Mouse (Mus musculus) midbrain, embryonic 16.5 days (tissue): ENCODE data around the gene Smyd2. TPM values are rescaled to one million over a fixed set of nuclear protein-coding genes. Genes with fewer than 3 reads are reported as not detected.

ENCODE experiments used
- ATAC-seq: fragments of 200-750 bp; cut with Nextera tagmentation; 2 replicates; pipeline ENCODE4 v1.8.0; 2017; ENCODE audit warnings: moderate TSS enrichment
- H3K27ac ChIP-seq: fragments of 300-500 bp; sonication (generic); 2 replicates; pipeline ENCODE4 v1.5.1; 2014; ENCODE audit warnings: mild to moderate bottlenecking, low read length, mixed read lengths
- H3K27me3 ChIP-seq: fragments of 300-500 bp; sonication (generic); 2 replicates; pipeline ENCODE4 v1.6.1; 2014; ENCODE audit warnings: low read depth, low read length, mixed read lengths; ENCODE audit not compliant: control insufficient read depth, insufficient read depth
- H3K36me3 ChIP-seq: fragments of 300-500 bp; sonication (generic); 2 replicates; pipeline ENCODE4 v1.6.1; 2014; ENCODE audit warnings: mild to moderate bottlenecking, low read length, moderate library complexity, mixed read lengths; ENCODE audit not compliant: control insufficient read depth, insufficient read depth
- H3K4me1 ChIP-seq: fragments of 300-500 bp; sonication (generic); 2 replicates; pipeline ENCODE4 v1.6.1; 2014; ENCODE audit warnings: mild to moderate bottlenecking, low read length, mixed read lengths; ENCODE audit not compliant: control insufficient read depth, insufficient read depth
- H3K4me2 ChIP-seq: fragments of 300-500 bp; sonication (generic); 2 replicates; pipeline ENCODE4 v1.6.1; 2014; ENCODE audit warnings: mild to moderate bottlenecking, low read length, mixed read lengths
- H3K4me3 ChIP-seq: fragments of 300-500 bp; sonication (generic); 2 replicates; pipeline ENCODE4 v1.5.1; 2014; ENCODE audit warnings: low read depth, mild to moderate bottlenecking, low read length, moderate library complexity, mixed read lengths
- H3K9ac ChIP-seq: fragments of 300-500 bp; sonication (generic); 2 replicates; pipeline ENCODE4 v1.6.1; 2014; ENCODE audit warnings: low read depth, low read length, mixed read lengths
- H3K9me3 ChIP-seq: fragments of 300-500 bp; sonication (generic); replicated peaks from 2 replicates; pipeline ENCODE4 v1.6.1; 2014; ENCODE audit warnings: mild to moderate bottlenecking, low read length, mixed read lengths; ENCODE audit not compliant: control insufficient read depth, poor library complexity, severe bottlenecking
- WGBS: fragments of 180-500 bp; shearing (Covaris S2); extraction: QIAGEN DNeasy Blood & Tissue Kit; methylation state at CpG from one replicate; pipeline ENCODE4 v1.1.7; 2014; 5-methylcytosine and 5-hydroxymethylcytosine counted together
- polyA plus RNA-seq: library from polyadenylated mRNA; unstranded; fragments of >200 nt; fragmentation: Nextera tagmentation; extraction: Ambion mirVana; gene quantifications from 2 replicates; pipeline ENCODE4 v1.2.1, GENCODE M21; 2015

Gene Smyd2
- polyA plus RNA-seq, 1 experiment from 2014 or later, result 78.7 TPM

DNA sequence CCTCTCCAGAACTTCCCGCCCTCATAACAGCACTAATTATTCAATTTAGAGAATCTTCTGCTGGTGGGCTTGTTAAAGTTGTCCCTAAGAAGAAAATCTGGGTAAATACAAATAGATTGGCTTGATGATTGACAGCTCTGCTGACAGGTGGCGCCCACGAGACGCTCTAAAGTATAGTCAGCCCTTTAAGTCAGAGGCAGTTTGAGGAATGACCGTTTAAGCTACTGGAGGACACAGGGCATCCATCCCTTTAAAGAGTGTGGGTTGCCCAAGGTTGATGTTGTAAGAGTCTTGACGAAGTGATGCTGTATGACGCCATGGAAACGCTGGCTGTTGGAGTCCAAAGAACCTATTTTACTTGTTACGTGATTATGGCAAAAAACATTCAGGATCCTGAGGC is 57.9 kb downstream of the Smyd2 start:
- Histone ChIP-seq H3K36me3 (no peaks in the 10 kb centered on the region), H3K9ac (no peak overlapping the region), H3K9me3 (no peaks in the 10 kb centered on the region), H3K4me2 (no peak overlapping the region), H3K27ac (no peak overlapping the region), H3K4me3 (no peak overlapping the region), H3K4me1 (peaks cover 12% of the 10 kb centered on the region), H3K27me3 (no peaks in the 10 kb centered on the region)
- no peak for ATAC-seq
- 67% methylated on average over 9 of the region's 9 CpGs for WGBS

DNA sequence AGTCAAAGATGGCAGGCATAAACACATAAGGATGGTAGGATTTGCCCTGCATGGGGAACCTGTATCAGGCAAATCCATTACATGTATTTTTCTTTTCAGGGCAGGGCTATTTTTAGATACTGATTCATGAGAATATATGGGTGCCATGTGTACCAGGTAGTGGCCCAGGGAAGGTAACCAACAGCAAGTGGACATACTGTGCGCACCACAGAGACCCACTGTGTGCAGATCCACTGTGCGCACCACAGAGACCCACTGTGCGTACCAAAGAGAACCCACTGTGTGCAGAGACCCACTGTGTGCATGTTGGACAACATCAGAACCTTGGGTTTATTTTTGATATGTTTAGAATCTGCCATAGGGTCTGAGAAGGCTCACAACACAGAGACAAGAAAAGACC is 58.4 kb downstream of the Smyd2 start:
- Histone ChIP-seq H3K4me3 (no peak overlapping the region), H3K36me3 (no peaks in the 10 kb centered on the region), H3K4me1 (peaks cover 12% of the 10 kb centered on the region), H3K27ac (no peak overlapping the region), H3K9ac (no peak overlapping the region), H3K27me3 (no peaks in the 10 kb centered on the region), H3K4me2 (no peak overlapping the region), H3K9me3 (no peaks in the 10 kb centered on the region)
- ATAC-seq, result no peak
- WGBS, result 90% methylated on average over 3 of the region's 3 CpGs

DNA sequence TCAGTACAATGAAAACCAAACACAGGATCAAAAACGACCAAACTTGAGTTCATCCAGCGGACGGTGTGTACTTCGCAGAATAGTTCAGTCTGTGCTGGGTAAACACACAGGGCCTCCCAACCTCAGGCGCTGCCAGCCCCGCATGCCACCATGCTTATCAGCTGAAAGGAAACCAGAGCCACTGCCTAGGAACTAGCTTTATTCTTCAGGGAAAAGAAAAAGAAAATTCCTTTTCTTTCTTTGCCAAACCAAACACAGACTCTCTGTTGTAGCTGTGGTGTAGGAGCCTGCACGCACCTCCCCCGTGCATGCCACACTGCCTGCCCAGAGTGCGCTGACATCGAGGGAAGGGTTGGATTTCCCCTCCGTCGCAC is 61.2 kb downstream of the Smyd2 start:
- ATAC-seq, result no peak
- Histone ChIP-seq H3K27me3 (no peaks in the 10 kb centered on the region), H3K27ac (no peak overlapping the region), H3K9me3 (no peaks in the 10 kb centered on the region), H3K9ac (no peak overlapping the region), H3K4me3 (no peak overlapping the region), H3K36me3 (no peaks in the 10 kb centered on the region), H3K4me1 (peaks cover 12% of the 10 kb centered on the region), H3K4me2 (no peak overlapping the region)
- WGBS, result 61% methylated on average over 12 of the region's 12 CpGs

DNA sequence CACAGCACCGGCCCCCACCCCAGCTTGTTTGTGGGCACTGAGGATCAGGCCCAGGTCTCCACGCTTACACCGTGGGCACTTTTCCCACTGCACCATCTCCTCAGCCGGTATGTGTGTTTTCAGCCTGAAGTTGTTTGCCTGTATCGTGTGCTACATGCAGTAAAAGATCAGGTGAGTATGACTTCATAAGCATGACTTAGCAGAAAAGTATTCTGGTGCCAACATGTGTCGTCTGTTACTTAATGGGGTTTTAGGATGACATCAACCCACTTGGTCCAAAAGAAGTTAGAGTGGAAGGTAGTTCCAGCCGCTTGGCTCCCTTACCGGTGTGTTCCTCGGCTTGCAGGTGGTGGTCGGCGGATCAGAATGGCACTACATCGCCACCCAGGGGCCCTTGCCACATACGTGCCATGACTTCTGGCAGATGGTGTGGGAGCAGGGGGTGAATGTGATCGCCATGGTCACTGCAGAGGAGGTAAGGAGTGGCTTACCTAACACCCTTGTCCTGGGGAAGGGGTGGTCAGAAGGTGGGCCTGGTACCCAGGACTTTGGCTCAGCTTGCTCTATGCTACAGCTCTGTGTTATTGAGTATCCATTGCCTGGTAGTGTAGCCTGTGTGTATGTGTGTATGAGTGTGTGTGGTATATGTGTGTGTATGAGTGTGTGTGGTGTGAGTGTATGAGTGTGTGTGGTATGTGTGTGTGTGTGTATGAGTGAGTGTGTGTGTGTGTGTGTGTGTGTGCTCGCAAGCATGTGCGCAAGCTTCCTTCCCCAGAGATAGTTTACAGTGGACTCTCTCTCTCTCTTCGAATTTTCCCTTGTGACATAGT is 61.8 kb downstream of the Smyd2 start:
- H3K27me3 ChIP-seq, result no peaks in the 10 kb centered on the region
- H3K27ac ChIP-seq, result no peak overlapping the region
- H3K9me3 ChIP-seq, result no peaks in the 10 kb centered on the region
- no peak overlapping the region for H3K9ac ChIP-seq
- H3K4me3 ChIP-seq, result no peak overlapping the region
- ATAC-seq, result no peak
- no peaks in the 10 kb centered on the region for H3K36me3 ChIP-seq
- peaks cover 9% of the 10 kb centered on the region; the same call in 1 of the 2 replicates for H3K4me1 ChIP-seq
- H3K4me2 ChIP-seq, result no peak overlapping the region
- whole genome bisulfite sequencing, result 85% methylated on average over 17 of the region's 17 CpGs

DNA sequence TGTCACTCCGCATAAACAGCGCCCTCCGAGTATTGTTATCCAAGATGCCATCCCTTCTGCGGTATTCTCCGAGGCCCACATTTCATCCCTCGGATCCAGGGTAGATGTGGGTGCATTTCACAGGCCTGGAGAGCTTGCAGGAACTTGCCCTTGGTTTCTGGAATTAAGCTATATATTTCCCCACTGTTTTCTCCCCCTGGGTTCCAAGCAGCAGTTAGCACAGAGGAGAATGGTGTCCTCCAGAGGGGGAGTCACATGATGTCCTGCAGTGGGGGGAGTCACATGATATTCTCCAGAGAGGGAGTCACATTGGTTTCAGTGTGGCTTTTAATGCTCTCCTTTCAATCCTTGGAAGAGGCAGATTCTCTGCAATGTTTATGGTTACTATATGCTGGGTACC is 63.8 kb downstream of the Smyd2 start:
- H3K27ac ChIP-seq, result no peak overlapping the region
- no peak overlapping the region for H3K9ac ChIP-seq
- H3K4me3 ChIP-seq, result no peak overlapping the region
- no peak for ATAC-seq
- H3K27me3 ChIP-seq, result no peaks in the 10 kb centered on the region
- H3K4me2 ChIP-seq, result no peak overlapping the region
- no peaks in the 10 kb centered on the region for H3K36me3 ChIP-seq
- H3K4me1 ChIP-seq, result no peaks in the 10 kb centered on the region
- 58% methylated on average over 6 of the region's 6 CpGs for WGBS
- no peaks in the 10 kb centered on the region for H3K9me3 ChIP-seq

DNA sequence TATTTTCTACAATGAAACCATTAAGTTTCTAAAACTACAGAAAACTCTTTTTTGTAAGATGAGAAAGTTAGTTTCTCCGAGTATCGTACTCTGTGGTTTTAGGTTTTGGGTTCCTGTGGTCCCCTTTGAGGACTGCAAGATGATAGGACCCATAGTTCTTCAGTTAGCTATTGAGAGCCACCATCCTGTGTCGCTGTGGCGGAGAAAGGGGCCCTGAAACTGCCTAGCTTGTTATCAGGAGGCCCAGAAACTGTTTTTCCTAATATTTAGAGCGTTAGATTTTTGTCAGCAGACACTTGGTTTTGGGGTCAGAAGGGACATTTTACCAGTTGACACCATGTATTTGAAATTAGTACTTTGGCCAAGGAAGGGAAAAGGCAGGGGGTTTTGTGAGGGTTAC is 66.4 kb downstream of the Smyd2 start:
- Histone ChIP-seq H3K4me1 (no peaks in the 10 kb centered on the region), H3K4me2 (no peak overlapping the region), H3K4me3 (no peak overlapping the region), H3K27ac (no peak overlapping the region), H3K9me3 (no peaks in the 10 kb centered on the region), H3K36me3 (no peaks in the 10 kb centered on the region), H3K27me3 (no peaks in the 10 kb centered on the region), H3K9ac (no peak overlapping the region)
- WGBS, result 96% methylated on average over 5 of the region's 5 CpGs
- no peak for ATAC-seq

DNA sequence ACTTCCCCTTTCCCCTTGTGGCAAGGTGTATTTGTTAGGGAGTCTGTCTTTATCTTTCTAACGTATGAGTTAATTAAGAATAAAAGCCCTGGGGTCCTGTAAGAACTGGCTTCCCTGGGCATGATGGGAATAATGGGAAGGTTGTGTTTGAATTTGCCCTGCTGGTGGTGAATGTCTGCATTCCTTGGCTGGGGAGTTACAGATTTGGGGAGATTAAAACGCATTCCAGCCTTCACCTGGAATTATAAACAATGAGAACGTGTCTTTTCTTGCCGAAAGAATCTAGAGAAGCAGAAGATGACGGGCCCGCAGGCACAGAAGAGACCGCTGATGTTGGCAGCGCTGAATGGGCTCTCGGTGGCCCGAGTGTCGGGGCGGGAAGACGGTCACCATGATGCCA is 67.5 kb downstream of the Smyd2 start:
- no peaks in the 10 kb centered on the region for H3K27me3 ChIP-seq
- 89% methylated on average over 13 of the region's 13 CpGs for WGBS
- ATAC-seq, result no peak
- H3K9ac ChIP-seq, result no peak overlapping the region
- no peak overlapping the region for H3K4me3 ChIP-seq
- H3K9me3 ChIP-seq, result no peaks in the 10 kb centered on the region
- H3K36me3 ChIP-seq, result no peaks in the 10 kb centered on the region
- no peaks in the 10 kb centered on the region for H3K4me1 ChIP-seq
- no peak overlapping the region for H3K4me2 ChIP-seq
- no peak overlapping the region for H3K27ac ChIP-seq

DNA sequence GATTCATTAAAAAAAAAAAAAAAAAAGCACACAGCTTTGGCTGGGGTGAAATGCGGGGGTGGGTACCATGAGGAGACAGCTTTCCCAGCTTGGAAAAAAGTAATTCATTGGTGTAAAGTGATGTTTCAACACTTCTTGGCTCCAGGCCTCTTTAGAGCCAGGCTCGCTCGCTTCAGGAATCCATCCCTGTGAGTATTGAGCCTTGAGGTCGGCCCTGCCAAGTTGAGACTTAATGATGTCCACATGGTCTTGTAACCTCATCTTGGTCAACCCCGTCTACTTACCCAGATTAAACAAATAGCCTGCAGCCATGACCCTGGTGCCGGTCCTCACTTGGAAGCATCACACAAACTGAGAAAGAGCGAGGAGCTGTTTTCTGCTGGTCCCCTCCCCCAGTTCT is 69.7 kb downstream of the Smyd2 start:
- Histone ChIP-seq H3K27ac (no peak overlapping the region), H3K36me3 (no peaks in the 10 kb centered on the region), H3K4me1 (no peaks in the 10 kb centered on the region), H3K4me2 (no peak overlapping the region), H3K9me3 (no peaks in the 10 kb centered on the region), H3K4me3 (no peak overlapping the region), H3K27me3 (no peaks in the 10 kb centered on the region), H3K9ac (no peak overlapping the region)
- ATAC-seq, result no peak
- 91% methylated on average over 7 of the region's 7 CpGs for WGBS

DNA sequence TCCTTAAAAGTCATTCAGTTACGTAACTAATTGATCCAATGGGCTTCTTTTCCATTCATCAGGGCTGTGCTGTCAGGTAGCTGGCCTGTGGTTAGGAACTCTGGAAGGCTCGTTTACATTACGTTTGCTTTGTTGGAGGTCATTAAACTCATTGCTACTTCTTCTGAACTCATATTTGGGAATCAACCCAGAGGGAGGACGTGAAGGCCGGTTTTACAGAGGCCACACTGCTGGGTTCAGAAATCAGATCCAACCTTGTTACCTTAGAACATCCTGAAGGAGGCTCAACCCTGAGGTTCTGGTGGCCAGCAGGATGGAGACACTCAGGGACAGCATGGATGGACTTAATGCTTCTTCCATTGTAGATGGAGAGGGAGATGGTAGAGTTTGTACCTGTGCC is 70.1 kb downstream of the Smyd2 start:
- H3K9me3 ChIP-seq, result no peaks in the 10 kb centered on the region
- no peaks in the 10 kb centered on the region for H3K36me3 ChIP-seq
- H3K4me3 ChIP-seq, result no peak overlapping the region
- H3K27me3 ChIP-seq, result no peaks in the 10 kb centered on the region
- no peak for ATAC-seq
- WGBS, result 92% methylated on average over 5 of the region's 5 CpGs
- no peak overlapping the region for H3K4me2 ChIP-seq
- H3K4me1 ChIP-seq, result no peaks in the 10 kb centered on the region
- H3K27ac ChIP-seq, result no peak overlapping the region
- no peak overlapping the region for H3K9ac ChIP-seq
